Mouse (Mus musculus) testis, adult 2 months (tissue): ENCODE measurements around the gene Opa3. TPM values are rescaled to one million over a fixed set of nuclear protein-coding genes. Genes with fewer than 3 reads are reported as not detected.

ENCODE experiments used
- H3K27ac ChIP-seq: fragments of 200-500 bp; 2 replicates; pipeline ENCODE4 v1.5.1; 2012; ENCODE audit warnings: low read depth, low read length; ENCODE audit not compliant: control insufficient read depth, insufficient read depth
- H3K27me3 ChIP-seq: fragments of 200-500 bp; 2 replicates; pipeline ENCODE4 v1.6.1; 2012; ENCODE audit warnings: mild to moderate bottlenecking, low read length, moderate library complexity; ENCODE audit not compliant: control insufficient read depth, insufficient read depth
- H3K36me3 ChIP-seq: fragments of 200-500 bp; 2 replicates; pipeline ENCODE4 v1.6.1; 2012; ENCODE audit warnings: mild to moderate bottlenecking, low read length; ENCODE audit not compliant: control insufficient read depth, insufficient read depth
- H3K4me1 ChIP-seq: fragments of 200-500 bp; 2 replicates; pipeline ENCODE4 v1.6.1; 2012; ENCODE audit warnings: low read length; ENCODE audit not compliant: control insufficient read depth, insufficient read depth
- H3K4me3 ChIP-seq: fragments of 200-500 bp; 2 replicates; pipeline ENCODE4 v1.5.1; 2012; ENCODE audit warnings: low read depth, mild to moderate bottlenecking, low read length, moderate library complexity, mixed read lengths; ENCODE audit not compliant: control insufficient read depth
- CTCF ChIP-seq: fragments of 200-500 bp; IDR thresholded peaks from 2 replicates; pipeline ENCODE4 v1.5.1; 2012; ENCODE audit warnings: low read depth, mild to moderate bottlenecking, inconsistent platforms, low read length, moderate library complexity; ENCODE audit not compliant: control insufficient read depth, insufficient read depth, insufficient replicate concordance
- POLR2A ChIP-seq: fragments of 200-500 bp; IDR thresholded peaks from 2 replicates; pipeline ENCODE4 v1.6.1; 2012; ENCODE audit warnings: low read depth, mild to moderate bottlenecking, inconsistent platforms, low read length, moderate library complexity; ENCODE audit not compliant: control insufficient read depth
- polyA plus RNA-seq: library from polyadenylated mRNA; depleted of rRNA; stranded (reverse); fragments of >200 nt; gene quantifications from 2 replicates; pipeline ENCODE4 v1.2.3, GENCODE M21; 2012; rRNA removed

The Opa3 gene
- polyA plus RNA-seq, 1 experiment: 13.6 TPM

DNA sequence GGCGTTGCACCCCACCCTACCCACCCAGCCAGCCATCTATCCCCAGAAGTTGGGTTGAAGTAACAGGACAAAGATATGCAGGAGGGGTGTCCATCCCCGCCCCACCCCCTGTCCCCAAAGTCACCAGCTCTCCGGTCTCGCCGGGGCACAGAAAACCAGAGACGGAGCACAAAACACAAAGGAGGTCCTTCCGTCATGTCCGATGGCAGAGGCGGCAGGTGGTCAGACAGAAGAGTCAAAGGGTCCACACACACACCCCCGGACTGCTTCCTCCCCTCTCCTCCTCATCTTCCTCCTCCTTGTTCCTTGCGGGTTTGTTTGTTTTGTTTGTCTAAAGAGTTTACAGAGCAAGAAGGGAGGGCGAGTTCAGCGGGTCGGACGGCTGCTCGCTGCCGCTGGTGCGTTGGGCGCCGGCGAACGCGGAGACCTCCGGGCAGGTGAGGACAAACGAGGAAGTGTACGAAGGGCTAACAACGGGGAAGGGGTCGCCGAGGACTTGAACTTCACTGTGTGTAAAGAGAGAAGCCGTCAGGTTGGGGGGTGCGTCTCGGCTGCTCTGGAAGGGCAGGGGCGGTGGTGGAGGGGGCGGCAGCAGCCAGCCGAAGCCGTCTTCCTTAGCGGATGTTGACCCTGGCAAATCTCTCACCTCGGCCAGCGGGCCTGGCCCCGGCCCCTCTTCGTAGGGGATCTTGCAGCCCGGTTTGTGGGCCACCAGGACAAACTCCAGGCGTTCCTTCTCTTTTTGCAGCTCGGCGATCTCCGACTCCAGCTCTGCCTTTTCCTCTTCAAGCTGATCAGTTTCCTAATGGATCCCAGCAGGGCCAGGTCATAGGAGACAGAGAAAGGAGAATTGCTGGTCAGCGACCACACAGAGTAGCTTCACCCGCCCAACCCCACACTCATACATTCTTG lies 76.6 kb downstream of the Opa3 start:
- H3K36me3 ChIP-seq: no peaks in the 10 kb centered on the region
- no peak overlapping the region for H3K27ac ChIP-seq
- no peaks in the 10 kb centered on the region; the same call in 1 of the 2 replicates for H3K27me3 ChIP-seq
- H3K4me1 ChIP-seq: peaks cover 37% of the 10 kb centered on the region
- H3K4me3 ChIP-seq: peak overlapping the region; percentile 0
- TF ChIP-seq POLR2A (no peak), CTCF (no peak)

DNA sequence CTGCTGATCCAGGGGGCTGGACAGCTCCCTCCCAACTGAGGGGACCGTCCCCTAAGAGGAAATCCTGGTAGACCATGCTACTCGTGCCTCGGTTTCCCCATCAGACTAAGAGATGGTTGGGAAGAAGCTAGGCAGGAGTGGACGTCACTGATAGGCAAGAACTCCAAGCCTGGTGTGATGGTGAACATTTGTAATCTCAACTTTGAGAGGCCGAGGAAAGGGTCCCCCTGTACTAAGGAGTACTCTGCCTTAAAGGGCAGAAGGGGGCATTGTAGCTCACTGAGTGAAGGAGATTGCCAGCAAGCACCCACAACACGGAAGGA lies 77.2 kb downstream of the Opa3 start:
- H3K4me1 ChIP-seq: peaks cover 35% of the 10 kb centered on the region

More for the DNA sequence above, 77.2 kb downstream of the Opa3 start:
- TF ChIP-seq POLR2A: no peak
- TF ChIP-seq CTCF: no peak
- no peaks in the 10 kb centered on the region; the same call in 1 of the 2 replicates for H3K27me3 ChIP-seq
- H3K36me3 ChIP-seq: no peaks in the 10 kb centered on the region
- no peak overlapping the region for H3K4me3 ChIP-seq
- H3K27ac ChIP-seq: no peak overlapping the region

Other genes with a start within 250 kb of the Opa3 start
- 0.08 and 0.10 TPM in 2 replicates for gene Nanos2, start 240.9 kb upstream of the Opa3 start, polyA plus RNA-seq
- gene Mypop, start 237.1 kb upstream of the Opa3 start, polyA plus RNA-seq: 35.6 and 42.9 TPM in 2 replicates
- gene Irf2bp1, start 224.3 kb upstream of the Opa3 start, polyA plus RNA-seq: 4.9 and 5.4 TPM in 2 replicates
- 2.1 and 2.3 TPM in 2 replicates for gene Foxa3, start 204.8 kb upstream of the Opa3 start, polyA plus RNA-seq
- 196 and 222 TPM in 2 replicates for gene Sympk, start 204.0 kb upstream of the Opa3 start, polyA plus RNA-seq
- 226 and 241 TPM in 2 replicates for gene Rsph6a, start 173.6 kb upstream of the Opa3 start, polyA plus RNA-seq
- 83.7 and 92.1 TPM in 2 replicates for gene Dmwd, start 152.1 kb upstream of the Opa3 start, polyA plus RNA-seq
- 75.3 and 91.2 TPM in 2 replicates for gene Dmpk, start 144.5 kb upstream of the Opa3 start, polyA plus RNA-seq
- gene Six5, start 133.7 kb upstream of the Opa3 start, polyA plus RNA-seq: 3.3 and 3.5 TPM in 2 replicates
- 13.2 and 16.4 TPM in 2 replicates for gene Gm4969, start 110.0 kb upstream of the Opa3 start, polyA plus RNA-seq
- 49.3 and 59.7 TPM in 2 replicates for gene Fbxo46, start 108.5 kb upstream of the Opa3 start, polyA plus RNA-seq
- gene Qpctl, start 79.0 kb upstream of the Opa3 start, polyA plus RNA-seq: 12.7 and 13.5 TPM in 2 replicates
- 135 and 140 TPM in 2 replicates for gene Snrpd2, start 78.6 kb upstream of the Opa3 start, polyA plus RNA-seq
- gene Gipr, start 62.2 kb upstream of the Opa3 start, polyA plus RNA-seq: 20.9 and 24.3 TPM in 2 replicates
- 11.1 and 12.9 TPM in 2 replicates for gene Eml2, start 51.9 kb upstream of the Opa3 start, polyA plus RNA-seq
- gene Gpr4, start 15.8 kb upstream of the Opa3 start, polyA plus RNA-seq: 9.5 and 16.2 TPM in 2 replicates
- 42.4 and 44.7 TPM in 2 replicates for gene Vasp, start 43.5 kb downstream of the Opa3 start, polyA plus RNA-seq
- 0.20 and 0.30 TPM in 2 replicates for gene Ppm1n, start 51.7 kb downstream of the Opa3 start, polyA plus RNA-seq
- 15.6 and 17.4 TPM in 2 replicates for gene Rtn2, start 54.3 kb downstream of the Opa3 start, polyA plus RNA-seq
- gene Fosb, start 81.7 kb downstream of the Opa3 start, polyA plus RNA-seq: 3.9 and 4.1 TPM in 2 replicates
- gene Ercc1, start 116.4 kb downstream of the Opa3 start, polyA plus RNA-seq: 50.1 and 66.6 TPM in 2 replicates
- gene Cd3eap, start 131.1 kb downstream of the Opa3 start, polyA plus RNA-seq: 2.8 and 3.2 TPM in 2 replicates
- gene Ppp1r13l, start 131.4 kb downstream of the Opa3 start, polyA plus RNA-seq: 49.5 and 71.4 TPM in 2 replicates
- gene Ercc2, start 153.7 kb downstream of the Opa3 start, polyA plus RNA-seq: 50.6 and 53.3 TPM in 2 replicates
- gene Klc3, start 175.8 kb downstream of the Opa3 start, polyA plus RNA-seq: 33.3 and 39.9 TPM in 2 replicates
- gene Ckm, start 176.4 kb downstream of the Opa3 start, polyA plus RNA-seq: 2.4 and 8.7 TPM in 2 replicates
- gene Mark4, start 230.5 kb downstream of the Opa3 start, polyA plus RNA-seq: 13.2 and 14.1 TPM in 2 replicates
- 26.1 and 27.2 TPM in 2 replicates for gene Exoc3l2, start 235.0 kb downstream of the Opa3 start, polyA plus RNA-seq